Mouse (Mus musculus) small intestine, adult 2 months (tissue): ENCODE results near the gene Dennd1b.

ENCODE experiments used
- CTCF ChIP-seq: fragments of 200-500 bp; IDR thresholded peaks from 2 replicates; pipeline ENCODE4 v1.5.1; 2012; ENCODE audit warnings: low read depth, mild to moderate bottlenecking, control low read depth, inconsistent platforms, low read length, moderate library complexity, mixed read lengths; ENCODE audit not compliant: insufficient replicate concordance, insufficient read length; ENCODE audit errors: extremely low read depth
- POLR2A ChIP-seq: fragments of 200-500 bp; IDR thresholded peaks from 2 replicates; pipeline ENCODE4 v1.6.1; 2012; ENCODE audit warnings: low read depth, mild to moderate bottlenecking, control low read depth, inconsistent platforms, low read length, moderate library complexity

GRCm38 (mm10) chr1:139003503-139003902 is 40.3 kb downstream of the Dennd1b start:
- TF ChIP-seq POLR2A (no peak), CTCF (no peak)
